Mouse (Mus musculus) bone marrow macrophage, adult 2 months (primary cell): ENCODE results near the gene Ttn.

Experiments used
- CTCF ChIP-seq: IDR thresholded peaks from 2 replicates; pipeline ENCODE4 v1.5.1; 2012; ENCODE audit warnings: low read depth, mild to moderate bottlenecking, low read length, moderate library complexity
- POLR2A ChIP-seq: IDR thresholded peaks from 2 replicates; pipeline ENCODE4 v1.6.1; 2012; ENCODE audit warnings: mild to moderate bottlenecking, low read depth, low read length, borderline replicate concordance

GRCm38 (mm10) chr2:76987317-76987716 lies 5.0 kb upstream of the Ttn start:
- TF ChIP-seq CTCF (no peak), POLR2A (no peak)
